Mouse (Mus musculus) lung, postnatal 10 days (tissue): ENCODE data around the gene Mafk.

Experiments
- DNase-seq: peaks from one replicate; pipeline ENCODE4 v3.0.0; 2021

Mafk gene

GRCm38 (mm10) chr5:139796900-139797299, 5.6 kb downstream of the Mafk start:
- peak; percentile 96 for DNase-seq

GRCm38 (mm10) chr5:139797473-139798167, 6.3 kb downstream of the Mafk start:
- peak; percentile 94 for DNase-seq

- DNase-seq, result no peak
These were observed 7.0 kb downstream of the Mafk start for GRCm38 (mm10) chr5:139798168-139798900.

- DNase-seq, result no peak
These were observed 7.7 kb downstream of the Mafk start for GRCm38 (mm10) chr5:139799041-139799440.

GRCm38 (mm10) chr5:139799801-139800590, 8.7 kb downstream of the Mafk start:
- no peak for DNase-seq

GRCm38 (mm10) chr5:139801231-139801630, 9.9 kb downstream of the Mafk start:
- DNase-seq, result no peak

GRCm38 (mm10) chr5:139801880-139802279, 10.6 kb downstream of the Mafk start:
- no peak for DNase-seq

- no peak for DNase-seq
These were observed 11.9 kb downstream of the Mafk start for GRCm38 (mm10) chr5:139803165-139803564.

GRCm38 (mm10) chr5:139803601-139804102, 12.3 kb downstream of the Mafk start:
- DNase-seq, result peak; percentile 85

- no peak for DNase-seq
These were observed 12.8 kb downstream of the Mafk start for GRCm38 (mm10) chr5:139804107-139804551.

GRCm38 (mm10) chr5:139804573-139805111, 13.3 kb downstream of the Mafk start:
- DNase-seq, result no peak

GRCm38 (mm10) chr5:139805924-139806323, 14.6 kb downstream of the Mafk start:
- no peak for DNase-seq

- no peak for DNase-seq
These were observed 18.1 kb downstream of the Mafk start for GRCm38 (mm10) chr5:139809397-139809796.

GRCm38 (mm10) chr5:139811677-139812397, 20.5 kb downstream of the Mafk start:
- DNase-seq, result no peak

- DNase-seq, result no peak
These were observed 21.2 kb downstream of the Mafk start for GRCm38 (mm10) chr5:139812398-139813125.

GRCm38 (mm10) chr5:139813126-139813490, 21.8 kb downstream of the Mafk start:
- DNase-seq, result no peak

- DNase-seq, result peak; percentile 79
These were observed 22.7 kb downstream of the Mafk start for GRCm38 (mm10) chr5:139813963-139814381.

- peak; percentile 55 for DNase-seq
These were observed 24.7 kb downstream of the Mafk start for GRCm38 (mm10) chr5:139815964-139816363.

GRCm38 (mm10) chr5:139816445-139816844, 25.1 kb downstream of the Mafk start:
- no peak for DNase-seq

- no peak for DNase-seq
These were observed 26.0 kb downstream of the Mafk start for GRCm38 (mm10) chr5:139817292-139817691.

- no peak for DNase-seq
These were observed 26.7 kb downstream of the Mafk start for GRCm38 (mm10) chr5:139818056-139818455.

GRCm38 (mm10) chr5:139818801-139819200, 27.5 kb downstream of the Mafk start:
- peak; percentile 66 for DNase-seq
